Mouse (Mus musculus) CH12.LX (cell line): ENCODE measurements around the gene Fmo6. TPM values are rescaled to one million over a fixed set of nuclear protein-coding genes. Genes with fewer than 3 reads are reported as not detected.

ENCODE experiments used
- DNase-seq: peaks from one replicate; pipeline ENCODE4 v3.0.0-alpha.2; 2013; ENCODE audit errors: extremely low read depth
- H3K27ac ChIP-seq: 2 replicates; pipeline ENCODE4 v1.5.1; 2012; ENCODE audit warnings: low read depth, mild to moderate bottlenecking, control low read depth, moderate library complexity; ENCODE audit not compliant: insufficient read depth
- H3K27me3 ChIP-seq: replicated peaks from 2 replicates; pipeline ENCODE3; 2012; ENCODE audit warnings: inconsistent platforms
- H3K36me3 ChIP-seq, 2 experiments: replicated peaks in 1 of 2; 2 replicates each; pipeline versions ENCODE3 to v1.6.1; 2012; ENCODE audit warnings: inconsistent platforms in 1 of 2, low read length in 1 of 2, mild to moderate bottlenecking in 1 of 2, mixed read lengths in 1 of 2, moderate library complexity in 1 of 2; ENCODE audit not compliant: control insufficient read depth in 1 of 2, insufficient read depth in 1 of 2
- H3K4me1 ChIP-seq, 2 experiments: 2 replicates each; pipeline ENCODE4 v1.6.1; 2012; ENCODE audit warnings: inconsistent platforms in 1 of 2, moderate library complexity in 1 of 2; ENCODE audit not compliant: insufficient read depth in 2 of 2, control insufficient read depth in 1 of 2
- H3K4me2 ChIP-seq: 2 replicates; pipeline ENCODE4 v1.6.1; 2012; ENCODE audit warnings: low read depth, mild to moderate bottlenecking, control low read depth; ENCODE audit not compliant: poor library complexity, insufficient read depth, severe bottlenecking
- H3K4me3 ChIP-seq, 3 experiments: fragments of 150-350 bp in 1 of 3; sonication (generic) in 1 of 3; replicated peaks in 1 of 3; 2 replicates each; pipeline versions ENCODE3 to v1.5.1; 2011 to 2012; ENCODE audit warnings: low read depth in 2 of 3, low read length in 2 of 3, mild to moderate bottlenecking in 2 of 3, moderate library complexity in 2 of 3, control low read depth in 1 of 3, improper control_type of control experiment in 1 of 3, inconsistent platforms in 1 of 3, mixed read lengths in 1 of 3; ENCODE audit not compliant: poor library complexity in 1 of 3
- H3K79me2 ChIP-seq: replicated peaks from 2 replicates; pipeline ENCODE4 v1.6.1; 2012; ENCODE audit warnings: mild to moderate bottlenecking, moderate library complexity; ENCODE audit not compliant: control insufficient read depth, poor library complexity, insufficient read depth, severe bottlenecking; ENCODE audit errors: extremely low read depth
- H3K9ac ChIP-seq: 2 replicates; pipeline ENCODE4 v1.6.1; 2012; ENCODE audit warnings: low read depth, mild to moderate bottlenecking, control low read depth, moderate library complexity; ENCODE audit not compliant: insufficient read depth
- H3K9me3 ChIP-seq: replicated peaks from 2 replicates; pipeline ENCODE3; 2012; ENCODE audit warnings: low read length, inconsistent platforms, mixed read lengths
- BHLHE40 ChIP-seq: IDR thresholded peaks from 2 replicates; pipeline ENCODE4 v1.6.1; 2011; ENCODE audit warnings: mild to moderate bottlenecking, low read depth, low read length, improper control_type of control experiment
- CHD1 ChIP-seq: IDR thresholded peaks from 2 replicates; pipeline ENCODE4 v1.6.1; 2012; ENCODE audit warnings: low read depth, low read length, improper control_type of control experiment, inconsistent platforms
- CTCF ChIP-seq, 2 experiments: IDR thresholded peaks in 1 of 2; conservative IDR thresholded peaks in 1 of 2; 2 replicates each; pipeline ENCODE4 v1.5.1; 2011 to 2012; ENCODE audit warnings: low read depth in 2 of 2, low read length in 2 of 2, improper control_type of control experiment in 1 of 2, inconsistent platforms in 1 of 2, mild to moderate bottlenecking in 1 of 2, moderate library complexity in 1 of 2
- E2F4 ChIP-seq: IDR thresholded peaks from 2 replicates; pipeline ENCODE4 v1.6.1; 2011; ENCODE audit warnings: low read depth, low read length, improper control_type of control experiment; ENCODE audit not compliant: insufficient replicate concordance
- ELF1 ChIP-seq: IDR thresholded peaks from 2 replicates; pipeline ENCODE4 v1.6.1; 2014; ENCODE audit warnings: low read depth, mild to moderate bottlenecking, inconsistent platforms, low read length, improper control_type of control experiment
- EP300 ChIP-seq: IDR thresholded peaks from 2 replicates; pipeline ENCODE4 v1.6.1; 2011; ENCODE audit warnings: low read length, improper control_type of control experiment
- ETS1 ChIP-seq: conservative IDR thresholded peaks from 2 replicates; pipeline ENCODE4 v1.6.1; 2012; ENCODE audit warnings: low read depth, mild to moderate bottlenecking, inconsistent platforms, low read length, improper control_type of control experiment, moderate library complexity
- GABPA ChIP-seq: IDR thresholded peaks from 2 replicates; pipeline ENCODE4 v1.6.1; 2012; ENCODE audit warnings: low read depth, low read length, improper control_type of control experiment, inconsistent platforms; ENCODE audit not compliant: insufficient replicate concordance
- IRF4 ChIP-seq: IDR thresholded peaks from 2 replicates; pipeline ENCODE4 v1.6.1; 2014; ENCODE audit warnings: low read depth, mild to moderate bottlenecking, inconsistent platforms, low read length, improper control_type of control experiment
- JUN ChIP-seq: IDR thresholded peaks from 2 replicates; pipeline ENCODE4 v1.6.1; 2011; ENCODE audit warnings: low read depth, mild to moderate bottlenecking, low read length, improper control_type of control experiment, moderate library complexity; ENCODE audit not compliant: insufficient read depth
- JUND ChIP-seq: conservative IDR thresholded peaks from 2 replicates; pipeline ENCODE4 v1.6.1; 2011; ENCODE audit warnings: low read depth, low read length, improper control_type of control experiment
- KAT2A ChIP-seq: IDR thresholded peaks from 2 replicates; pipeline ENCODE4 v1.6.1; 2012; ENCODE audit warnings: low read length, improper control_type of control experiment, inconsistent platforms; ENCODE audit not compliant: insufficient replicate concordance
- MAFK ChIP-seq: IDR thresholded peaks from 2 replicates; pipeline ENCODE4 v1.6.1; 2011; ENCODE audit warnings: low read length, improper control_type of control experiment; ENCODE audit not compliant: insufficient replicate concordance
- MAX ChIP-seq: IDR thresholded peaks from 2 replicates; pipeline ENCODE4 v1.6.1; 2011; ENCODE audit warnings: low read length, improper control_type of control experiment
- MAZ ChIP-seq: IDR thresholded peaks from 2 replicates; pipeline ENCODE4 v1.6.1; 2012; ENCODE audit warnings: low read depth, mild to moderate bottlenecking, inconsistent platforms, low read length, improper control_type of control experiment, moderate library complexity
- MEF2A ChIP-seq: IDR thresholded peaks from 2 replicates; pipeline ENCODE4 v1.6.1; 2014; ENCODE audit warnings: low read depth, mild to moderate bottlenecking, inconsistent platforms, low read length, improper control_type of control experiment, borderline replicate concordance
- MXI1 ChIP-seq: IDR thresholded peaks from 2 replicates; pipeline ENCODE4 v1.6.1; 2011; ENCODE audit warnings: mild to moderate bottlenecking, low read depth, low read length, improper control_type of control experiment
- MYC ChIP-seq: IDR thresholded peaks from 2 replicates; pipeline ENCODE4 v1.6.1; 2011; ENCODE audit warnings: low read depth, mild to moderate bottlenecking, improper control_type of control experiment, low read length
- NELFE ChIP-seq: IDR thresholded peaks from 2 replicates; pipeline ENCODE4 v1.6.1; 2011; ENCODE audit warnings: low read depth, low read length, improper control_type of control experiment
- PAX5 ChIP-seq: IDR thresholded peaks from 2 replicates; pipeline ENCODE4 v1.6.1; 2012; ENCODE audit warnings: low read length, inconsistent platforms, mixed read lengths
- POLR2A ChIP-seq: IDR thresholded peaks from 2 replicates; pipeline ENCODE4 v1.6.1; 2011; ENCODE audit warnings: low read depth, mild to moderate bottlenecking, improper control_type of control experiment, low read length
- POLR2AphosphoS2 ChIP-seq: IDR thresholded peaks from 2 replicates; pipeline ENCODE4 v1.6.1; 2011; ENCODE audit warnings: low read depth, low read length, improper control_type of control experiment
- RCOR1 ChIP-seq: conservative IDR thresholded peaks from 2 replicates; pipeline ENCODE4 v1.6.1; 2012; ENCODE audit warnings: low read depth, mild to moderate bottlenecking, inconsistent platforms, low read length, improper control_type of control experiment
- SIN3A ChIP-seq: IDR thresholded peaks from 2 replicates; pipeline ENCODE4 v1.6.1; 2012; ENCODE audit warnings: low read length, improper control_type of control experiment, inconsistent platforms
- TBP ChIP-seq: conservative IDR thresholded peaks from 2 replicates; pipeline ENCODE4 v1.6.1; 2011; ENCODE audit warnings: low read depth, low read length, improper control_type of control experiment
- TCF12 ChIP-seq: IDR thresholded peaks from 2 replicates; pipeline ENCODE4 v1.6.1; 2014; ENCODE audit warnings: low read depth, mild to moderate bottlenecking, inconsistent platforms, low read length, improper control_type of control experiment
- UBTF ChIP-seq: IDR thresholded peaks from 2 replicates; pipeline ENCODE4 v1.6.1; 2012; ENCODE audit warnings: low read depth, mild to moderate bottlenecking, inconsistent platforms, low read length, improper control_type of control experiment, moderate library complexity
- USF1 ChIP-seq: IDR thresholded peaks from 2 replicates; pipeline ENCODE4 v1.6.1; 2014; ENCODE audit warnings: low read depth, mild to moderate bottlenecking, inconsistent platforms, low read length, improper control_type of control experiment
- USF2 ChIP-seq: conservative IDR thresholded peaks from 2 replicates; pipeline ENCODE4 v1.6.1; 2011; ENCODE audit warnings: low read depth, low read length, improper control_type of control experiment
- ZC3H11A ChIP-seq: IDR thresholded peaks from 2 replicates; pipeline ENCODE4 v1.6.1; 2012; ENCODE audit warnings: low read depth, mild to moderate bottlenecking, inconsistent platforms, low read length, improper control_type of control experiment
- ZKSCAN1 ChIP-seq: IDR thresholded peaks from 2 replicates; pipeline ENCODE4 v1.6.1; 2012; ENCODE audit warnings: low read depth, inconsistent platforms, low read length, improper control_type of control experiment, borderline replicate concordance
- dilution Hi-C: fragments of 300-500 bp; cut with MboI; formaldehyde crosslinking; loops from 2 replicates; pipeline ENCODE4 v1.14.3; 2020; ENCODE audit warnings: low sequenced_read_pairs; ENCODE audit not compliant: extremely low pct_unique_long_range_greater_than_20kb, extremely low pct_ligation_motif_present
- in situ Hi-C: fragments of 300-500 bp; cut with MboI; formaldehyde crosslinking; loops from 3 replicates; pipeline ENCODE4 v1.14.3; 2019; ENCODE audit warnings: low sequenced_read_pairs, low pct_ligation_motif_present, low pct_unique_long_range_greater_than_20kb, mixed read lengths
- polyA plus RNA-seq: library from polyadenylated mRNA; unstranded; fragments of >175 nt; gene quantifications from 2 replicates; pipeline ENCODE4 v1.2.1, GENCODE M21; 2012; ENCODE audit warnings: low read depth; ENCODE audit not compliant: insufficient read length
- total RNA-seq, 2 experiments: library from RNA; depleted of rRNA; stranded (reverse); fragments of 300-350 nt in 1 of 2; fragments of >200 nt in 1 of 2; gene quantifications; 2 replicates each; pipeline ENCODE4 v1.2.3; 2012 to 2014

The Fmo6 gene
- total and polyA plus RNA-seq, 3 experiments = not detected

GRCm38 (mm10) chr1:162946837-162947558 lies 9.7 kb upstream of the Fmo6 start:
- H3K36me3 ChIP-seq = no peaks in the 10 kb centered on the region
- no peak overlapping the region for H3K27ac ChIP-seq
- TF ChIP-seq NELFE (no peak), CHD1 (no peak), UBTF (no peak), MAFK (no peak), E2F4 (no peak), ZKSCAN1 (no peak), MYC (no peak), PAX5 (no peak), TBP (no peak), RCOR1 (no peak), POLR2AphosphoS2 (no peak), IRF4 (no peak), MAX (no peak), ETS1 (no peak), KAT2A (no peak), EP300 (no peak), TCF12 (no peak), MAZ (no peak), POLR2A (no peak), MXI1 (no peak)
- TF ChIP-seq, all 38 proteins: peak for 0
- no peak overlapping the region for H3K9ac ChIP-seq
- in situ Hi-C loops (no loop called here), dilution Hi-C loops (no loop called here)
- no peaks in the 10 kb centered on the region for H3K9me3 ChIP-seq
- no peaks in the 10 kb centered on the region for H3K4me1 ChIP-seq
- no peak overlapping the region for H3K4me2 ChIP-seq
- H3K79me2 ChIP-seq = no peaks in the 10 kb centered on the region
- DNase-seq = no peak
- H3K4me3 ChIP-seq = no peak overlapping the region
- no peaks in the 10 kb centered on the region for H3K27me3 ChIP-seq

GRCm38 (mm10) chr1:162943700-162944099 lies 6.4 kb upstream of the Fmo6 start:
- no peak overlapping the region for H3K4me3 ChIP-seq

More at GRCm38 (mm10) chr1:162943700-162944099, 6.4 kb upstream of the Fmo6 start:
- Histone ChIP-seq H3K4me2 (no peak overlapping the region), H3K9ac (no peak overlapping the region), H3K36me3 (no peaks in the 10 kb centered on the region), H3K79me2 (no peaks in the 10 kb centered on the region), H3K27ac (no peak overlapping the region), H3K9me3 (no peaks in the 10 kb centered on the region), H3K27me3 (no peaks in the 10 kb centered on the region), H3K4me1 (no peaks in the 10 kb centered on the region)
- in situ Hi-C loops (no loop called here), dilution Hi-C loops (no loop called here)
- TF ChIP-seq GABPA (no peak), ELF1 (no peak), SIN3A (no peak), EP300 (no peak), ZC3H11A (no peak), RCOR1 (no peak), UBTF (no peak), MXI1 (no peak), MEF2A (no peak), USF2 (no peak), BHLHE40 (no peak), MAX (no peak), NELFE (no peak), USF1 (no peak), JUND (no peak), POLR2AphosphoS2 (no peak), CTCF (conservative IDR thresholded peaks at IDR 0.05 in 1 of 2, IDR thresholded peaks at IDR 0.05 in 1 of 2; ENCODE audit: low read depth in 2 of 2, low read length in 2 of 2) (no peak), JUN (no peak), KAT2A (no peak), MAFK (no peak)
- DNase-seq = no peak
